Mouse (Mus musculus): ENCODE data around the gene Clic6. TPM values are rescaled to one million over a fixed set of nuclear protein-coding genes. Genes with fewer than 3 reads are reported as not detected.

The Clic6 gene
- total and polyA plus RNA-seq, 3 experiments, result not detected

DNA sequence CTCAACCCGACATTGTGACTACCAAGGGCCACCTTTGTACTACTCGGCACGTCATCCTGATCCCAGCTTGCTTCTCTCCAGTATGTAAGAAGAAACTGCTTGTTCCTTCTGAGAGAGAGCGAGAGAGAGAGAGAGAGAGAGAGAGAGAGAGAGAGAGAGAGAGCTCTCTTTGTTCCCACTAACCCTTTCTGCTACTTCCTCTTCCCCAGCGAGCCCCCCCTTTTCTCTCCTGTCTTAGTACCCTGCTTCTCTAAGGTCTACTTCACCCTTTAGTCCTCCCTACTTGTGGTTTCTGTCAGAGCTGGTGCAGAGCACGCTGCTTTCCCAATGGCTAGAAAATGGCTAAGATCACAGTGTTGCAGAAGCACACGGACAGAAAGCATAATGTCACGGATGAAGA is 45.3 kb upstream of the Clic6 start:
- TF ChIP-seq MYB (IDR thresholded peaks at IDR 0.05; ENCODE audit: low read depth, low read length), result no peak
- no peak for TF ChIP-seq KAT2A (conservative IDR thresholded peaks at IDR 0.05; ENCODE audit: low read depth, low read length)
- no peak for TF ChIP-seq RCOR1 (IDR thresholded peaks at IDR 0.05; ENCODE audit: low read depth, low read length)
- TF ChIP-seq E2F4 (IDR thresholded peaks at IDR 0.05; ENCODE audit: borderline replicate concordance, low read depth, low read length), result no peak
- TF ChIP-seq JUND (IDR thresholded peaks at IDR 0.05; ENCODE audit: low read depth, low read length), result peak; percentile 98
- no peak for TF ChIP-seq MAFK (IDR thresholded peaks at IDR 0.05; ENCODE audit: borderline replicate concordance, low read depth, low read length)
- peak; percentile 39 for DNase-seq (ENCODE audit: low read depth, low spot score)

DNA sequence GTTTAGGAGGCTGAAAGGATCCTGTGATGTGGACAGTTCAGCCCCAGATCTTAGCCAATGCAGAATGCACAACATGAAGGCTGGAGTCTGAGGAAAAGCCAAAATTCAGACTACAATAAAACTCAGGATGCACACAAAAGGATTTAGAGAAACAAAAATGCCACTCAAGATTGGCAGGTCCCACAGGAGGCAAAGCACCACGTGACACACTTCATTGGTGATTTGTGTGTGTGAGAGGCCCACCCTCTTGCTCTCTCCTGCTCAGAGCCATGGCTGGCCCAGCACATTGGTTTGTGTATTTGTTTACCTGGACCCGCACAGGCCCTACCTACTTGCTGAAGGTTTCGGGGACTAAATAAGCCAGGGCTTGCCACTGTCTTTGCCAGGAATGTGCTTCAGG is 44.3 kb upstream of the Clic6 start:
- Histone ChIP-seq H3K9me3 (replicated peaks; ENCODE audit: insufficient read depth, low read length) (no peaks in the 10 kb centered on the region), H3K4me1 (ENCODE audit: control insufficient read depth in 1 of 2, insufficient read depth in 2 of 2, low read length in 2 of 2) (peaks cover 0 to 14% of the 10 kb centered on the region in 2 experiments; a peak in 2 of 4 replicates), H3K4me3 (ENCODE audit: control insufficient read depth in 1 of 2, insufficient read depth in 1 of 2, low read depth in 2 of 2, low read length in 2 of 2) (no peak overlapping the region), H3K27ac (ENCODE audit: control insufficient read depth, low read depth, low read length) (no peak overlapping the region), H3K27me3 (ENCODE audit: control insufficient read depth in 1 of 2, insufficient read depth in 2 of 2, low read length in 2 of 2) (no peaks in the 10 kb centered on the region), H3K36me3 (ENCODE audit: control insufficient read depth in 1 of 2, insufficient read depth in 2 of 2, low read length in 2 of 2) (peaks cover 0 to 6% of the 10 kb centered on the region in 2 experiments; a peak in 2 of 4 replicates), H3K9ac (ENCODE audit: control insufficient read depth, low read depth, low read length, poor library complexity, severe bottlenecking) (no peak overlapping the region), H3K79me2 (ENCODE audit: control insufficient read depth, insufficient read depth, low read length, poor library complexity) (no peaks in the 10 kb centered on the region)
- no peak for DNase-seq (ENCODE audit: low read depth, low spot score)
- TF ChIP-seq NELFE (IDR thresholded peaks at IDR 0.05; ENCODE audit: low read depth, low read length), result no peak
- TF ChIP-seq MYB (IDR thresholded peaks at IDR 0.05; ENCODE audit: low read depth, low read length), result no peak
- TF ChIP-seq MAZ (IDR thresholded peaks at IDR 0.05; ENCODE audit: low read depth, low read length), result no peak
- no peak for TF ChIP-seq ETS1 (IDR thresholded peaks at IDR 0.05; ENCODE audit: low read depth, low read length)
- no peak for TF ChIP-seq GABPA (IDR thresholded peaks at IDR 0.05; ENCODE audit: low read depth, low read length)
- no peak for TF ChIP-seq ZC3H11A (IDR thresholded peaks at IDR 0.05; ENCODE audit: low read depth, low read length)
- TF ChIP-seq JUND (IDR thresholded peaks at IDR 0.05; ENCODE audit: low read depth, low read length), result no peak
- no peak for TF ChIP-seq RCOR1 (IDR thresholded peaks at IDR 0.05; ENCODE audit: low read depth, low read length)
- TF ChIP-seq TBP (IDR thresholded peaks at IDR 0.05; ENCODE audit: low read depth, low read length), result no peak

More for the DNA sequence above, 45.3 kb upstream of the Clic6 start:
- no peaks in the 10 kb centered on the region for H3K9me3 ChIP-seq (replicated peaks; ENCODE audit: insufficient read depth, low read length)
- H3K4me3 ChIP-seq (ENCODE audit: control insufficient read depth in 1 of 2, insufficient read depth in 1 of 2, low read depth in 2 of 2, low read length in 2 of 2), result no peak overlapping the region
- H3K79me2 ChIP-seq (ENCODE audit: control insufficient read depth, insufficient read depth, low read length, poor library complexity), result no peaks in the 10 kb centered on the region
- peaks cover 0 to 6% of the 10 kb centered on the region in 2 experiments; a peak in 2 of 4 replicates for H3K36me3 ChIP-seq (ENCODE audit: control insufficient read depth in 1 of 2, insufficient read depth in 2 of 2, low read length in 2 of 2)
- peaks cover 0 to 14% of the 10 kb centered on the region in 2 experiments; a peak in 2 of 4 replicates for H3K4me1 ChIP-seq (ENCODE audit: control insufficient read depth in 1 of 2, insufficient read depth in 2 of 2, low read length in 2 of 2)
- no peak overlapping the region for H3K9ac ChIP-seq (ENCODE audit: control insufficient read depth, low read depth, low read length, poor library complexity, severe bottlenecking)
- no peaks in the 10 kb centered on the region for H3K27me3 ChIP-seq (ENCODE audit: control insufficient read depth in 1 of 2, insufficient read depth in 2 of 2, low read length in 2 of 2)
- no peak overlapping the region for H3K27ac ChIP-seq (ENCODE audit: control insufficient read depth, low read depth, low read length)

DNA sequence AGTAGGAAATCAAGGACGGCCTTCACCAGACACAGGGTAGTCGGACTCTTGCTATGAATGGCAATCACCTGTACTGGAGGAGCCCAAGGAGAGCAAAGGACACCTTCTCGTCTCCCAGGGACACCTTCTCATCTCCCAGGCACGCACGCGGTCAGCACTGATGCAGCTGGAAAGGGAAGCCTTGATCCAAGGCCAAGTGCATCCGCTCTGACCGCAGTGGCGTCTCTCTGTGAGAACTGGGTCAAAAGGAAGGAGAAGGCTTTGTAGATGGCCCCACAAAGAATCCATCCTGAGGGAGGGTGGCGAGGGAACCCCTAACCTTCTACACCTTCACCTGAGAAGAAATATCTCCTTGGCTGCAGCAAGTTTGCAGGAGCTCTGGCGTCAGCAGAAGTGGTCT is 43.4 kb upstream of the Clic6 start:
- Histone ChIP-seq H3K9ac (ENCODE audit: control insufficient read depth, low read depth, low read length, poor library complexity, severe bottlenecking) (no peak overlapping the region), H3K4me1 (ENCODE audit: control insufficient read depth in 1 of 2, insufficient read depth in 2 of 2, low read length in 2 of 2) (peaks cover 0 to 14% of the 10 kb centered on the region in 2 experiments; a peak in 2 of 4 replicates), H3K27ac (ENCODE audit: control insufficient read depth, low read depth, low read length) (no peak overlapping the region), H3K9me3 (replicated peaks; ENCODE audit: insufficient read depth, low read length) (no peaks in the 10 kb centered on the region), H3K79me2 (ENCODE audit: control insufficient read depth, insufficient read depth, low read length, poor library complexity) (no peaks in the 10 kb centered on the region), H3K4me3 (ENCODE audit: control insufficient read depth in 1 of 2, insufficient read depth in 1 of 2, low read depth in 2 of 2, low read length in 2 of 2) (no peak overlapping the region), H3K27me3 (ENCODE audit: control insufficient read depth in 1 of 2, insufficient read depth in 2 of 2, low read length in 2 of 2) (no peaks in the 10 kb centered on the region), H3K36me3 (ENCODE audit: control insufficient read depth in 1 of 2, insufficient read depth in 2 of 2, low read length in 2 of 2) (peaks cover 0 to 6% of the 10 kb centered on the region in 2 experiments; a peak in 2 of 4 replicates)
- TF ChIP-seq E2F4 (IDR thresholded peaks at IDR 0.05; ENCODE audit: borderline replicate concordance, low read depth, low read length), result no peak
- TF ChIP-seq CTCF (IDR thresholded peaks at IDR 0.05 in 2 of 3, conservative IDR thresholded peaks at IDR 0.05 in 1 of 3; ENCODE audit: control insufficient read depth in 1 of 3, insufficient read depth in 1 of 3, low read depth in 2 of 3, low read length in 3 of 3, poor library complexity in 1 of 3, severe bottlenecking in 1 of 3), result no peak
- no peak for TF ChIP-seq USF1 (IDR thresholded peaks at IDR 0.05; ENCODE audit: low read depth, low read length)
- no peak for TF ChIP-seq ZC3H11A (IDR thresholded peaks at IDR 0.05; ENCODE audit: low read depth, low read length)
- TF ChIP-seq CHD1 (IDR thresholded peaks at IDR 0.05; ENCODE audit: low read depth, low read length), result no peak
- TF ChIP-seq MAZ (IDR thresholded peaks at IDR 0.05; ENCODE audit: low read depth, low read length), result no peak
- TF ChIP-seq SMC3 (IDR thresholded peaks at IDR 0.05; ENCODE audit: low read depth, low read length), result no peak
- no peak for TF ChIP-seq MXI1 (IDR thresholded peaks at IDR 0.05; ENCODE audit: low read depth, low read length)
- TF ChIP-seq MYB (IDR thresholded peaks at IDR 0.05; ENCODE audit: low read depth, low read length), result no peak
- no peak for TF ChIP-seq NELFE (IDR thresholded peaks at IDR 0.05; ENCODE audit: low read depth, low read length)
- TF ChIP-seq CHD2 (IDR thresholded peaks at IDR 0.05; ENCODE audit: low read length), result no peak
- no peak for TF ChIP-seq USF2 (IDR thresholded peaks at IDR 0.05; ENCODE audit: borderline replicate concordance in 1 of 2, insufficient read depth in 1 of 2, low read depth in 1 of 2, low read length in 2 of 2)
- no peak for TF ChIP-seq EP300 (IDR thresholded peaks at IDR 0.05; ENCODE audit: low read depth in 1 of 2, low read length in 2 of 2)
- no peak for TF ChIP-seq TBP (IDR thresholded peaks at IDR 0.05; ENCODE audit: low read depth, low read length)
- no peak for DNase-seq (ENCODE audit: low read depth, low spot score)
